Mouse (Mus musculus) ES-Bruce4 (cell line): ENCODE data around the gene Unc80. TPM values are rescaled to one million over a fixed set of nuclear protein-coding genes. Genes with fewer than 3 reads are reported as not detected.

Source experiments
- H3K27ac ChIP-seq: 2 replicates; pipeline ENCODE4 v1.5.1; 2012; ENCODE audit warnings: low read length, inconsistent platforms; ENCODE audit not compliant: insufficient read depth
- H3K27me3 ChIP-seq: 2 replicates; pipeline ENCODE4 v1.6.1; 2012; ENCODE audit warnings: mild to moderate bottlenecking, low read length, inconsistent platforms; ENCODE audit not compliant: control insufficient read depth, poor library complexity, insufficient read depth, severe bottlenecking
- H3K36me3 ChIP-seq: 2 replicates; pipeline ENCODE4 v1.6.1; 2012; ENCODE audit warnings: inconsistent platforms, mild to moderate bottlenecking, low read length, moderate library complexity; ENCODE audit not compliant: control insufficient read depth, poor library complexity, insufficient read depth, severe bottlenecking
- H3K4me1 ChIP-seq: one replicate; pipeline ENCODE4 v1.8.1; 2011; ENCODE audit warnings: low read length; ENCODE audit not compliant: control insufficient read depth, insufficient read depth
- H3K4me3 ChIP-seq: 2 replicates; pipeline ENCODE4 v1.5.1; 2011; ENCODE audit warnings: low read depth, mild to moderate bottlenecking, low read length
- H3K9ac ChIP-seq: 2 replicates; pipeline ENCODE4 v1.6.1; 2012; ENCODE audit warnings: low read depth, mild to moderate bottlenecking, inconsistent platforms; ENCODE audit not compliant: poor library complexity, severe bottlenecking
- H3K9me3 ChIP-seq: replicated peaks from 2 replicates; pipeline ENCODE4 v1.6.1; 2012; ENCODE audit warnings: mild to moderate bottlenecking, low read length, inconsistent platforms; ENCODE audit not compliant: control insufficient read depth, poor library complexity, insufficient read depth, severe bottlenecking
- CTCF ChIP-seq: IDR thresholded peaks from one replicate; pipeline ENCODE4 v1.8.1; 2011; ENCODE audit warnings: low read depth, low read length
- EP300 ChIP-seq: IDR thresholded peaks from 2 replicates; pipeline ENCODE4 v1.6.1; 2011; ENCODE audit warnings: low read depth, low read length; ENCODE audit not compliant: insufficient read depth
- POLR2A ChIP-seq: IDR thresholded peaks from one replicate; pipeline ENCODE4 v1.8.1; 2011; ENCODE audit warnings: low read length; ENCODE audit not compliant: insufficient read depth
- polyA plus RNA-seq: library from polyadenylated mRNA; stranded (reverse); fragments of >200 nt; gene quantifications from 2 replicates; pipeline ENCODE4 v1.2.4, GENCODE M21; 2011; ENCODE audit warnings: low read depth; ENCODE audit not compliant: missing spikeins, insufficient read depth, insufficient read length

The Unc80 gene
- polyA plus RNA-seq, 1 experiment, result 0.27 TPM

DNA sequence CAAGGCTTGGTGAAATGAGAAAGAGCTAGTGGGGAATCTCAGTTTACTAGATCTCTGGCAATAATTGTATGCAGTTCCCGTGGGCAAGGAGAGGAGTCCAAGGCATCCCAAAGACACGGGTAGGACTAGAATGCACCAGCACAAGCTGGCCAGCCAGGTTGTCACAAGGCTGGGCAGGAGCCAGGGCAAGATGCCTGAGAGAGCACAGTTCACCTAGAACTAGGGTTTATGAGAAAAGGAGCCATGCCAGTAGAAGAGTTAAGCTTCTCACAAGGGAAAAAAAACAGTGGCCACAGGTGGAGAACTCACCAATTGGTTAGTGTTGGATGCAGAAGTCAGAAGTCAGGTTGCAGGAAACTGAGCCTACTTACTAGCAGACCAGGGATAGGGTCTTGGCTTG, 18.7 kb upstream of the Unc80 start:
- no peak overlapping the region for H3K9ac ChIP-seq
- no peaks in the 10 kb centered on the region for H3K9me3 ChIP-seq
- H3K4me3 ChIP-seq, result no peak overlapping the region
- no peak overlapping the region for H3K27ac ChIP-seq
- H3K27me3 ChIP-seq, result no peaks in the 10 kb centered on the region
- H3K4me1 ChIP-seq, result no peaks in the 10 kb centered on the region
- TF ChIP-seq CTCF (no peak), EP300 (no peak), POLR2A (no peak)
- H3K36me3 ChIP-seq, result no peaks in the 10 kb centered on the region

GRCm38 (mm10) chr1:66456580-66456979, 11.6 kb upstream of the Unc80 start:
- Histone ChIP-seq H3K27me3 (no peaks in the 10 kb centered on the region), H3K4me1 (no peaks in the 10 kb centered on the region), H3K9me3 (no peaks in the 10 kb centered on the region), H3K9ac (no peak overlapping the region), H3K36me3 (no peaks in the 10 kb centered on the region), H3K4me3 (no peak overlapping the region), H3K27ac (no peak overlapping the region)
- TF ChIP-seq EP300 (no peak), POLR2A (no peak), CTCF (no peak)

DNA sequence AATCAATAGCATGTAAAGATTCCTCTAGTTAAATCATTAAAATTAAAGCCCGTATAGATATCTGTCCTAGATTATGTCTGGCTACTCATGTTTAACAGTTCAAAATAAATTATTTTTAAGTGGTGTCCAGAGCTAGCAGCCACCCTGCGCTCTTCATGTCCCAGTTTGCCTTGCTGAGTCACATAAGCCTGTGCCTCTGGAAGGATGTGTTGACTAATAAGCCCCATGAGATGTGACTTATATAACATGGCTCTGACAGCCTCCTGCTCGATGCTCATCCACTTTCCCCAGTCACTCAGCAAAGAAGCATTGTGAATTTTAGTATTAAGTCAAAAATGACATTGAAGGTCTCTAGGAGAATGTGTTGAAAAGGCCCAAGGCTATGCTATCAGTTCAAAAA, 10.4 kb upstream of the Unc80 start:
- Histone ChIP-seq H3K27me3 (no peaks in the 10 kb centered on the region), H3K27ac (no peak overlapping the region), H3K9ac (no peak overlapping the region), H3K4me3 (no peak overlapping the region), H3K4me1 (no peaks in the 10 kb centered on the region), H3K9me3 (no peaks in the 10 kb centered on the region), H3K36me3 (no peaks in the 10 kb centered on the region)
- no peak for TF ChIP-seq EP300
- no peak for TF ChIP-seq POLR2A
- no peak for TF ChIP-seq CTCF

GRCm38 (mm10) chr1:66459394-66459793, 8.8 kb upstream of the Unc80 start:
- Histone ChIP-seq H3K9me3 (no peaks in the 10 kb centered on the region), H3K27ac (no peak overlapping the region), H3K27me3 (no peaks in the 10 kb centered on the region), H3K4me3 (no peak overlapping the region), H3K36me3 (no peaks in the 10 kb centered on the region), H3K4me1 (no peaks in the 10 kb centered on the region), H3K9ac (no peak overlapping the region)
- TF ChIP-seq EP300, result no peak
- TF ChIP-seq CTCF, result no peak
- no peak for TF ChIP-seq POLR2A

- H3K9me3 ChIP-seq, result no peaks in the 10 kb centered on the region
- H3K9ac ChIP-seq, result no peak overlapping the region
- H3K27ac ChIP-seq, result no peak overlapping the region
- no peaks in the 10 kb centered on the region for H3K36me3 ChIP-seq
- no peaks in the 10 kb centered on the region for H3K27me3 ChIP-seq
- TF ChIP-seq POLR2A (no peak), EP300 (no peak), CTCF (no peak)
- no peaks in the 10 kb centered on the region for H3K4me1 ChIP-seq
- H3K4me3 ChIP-seq, result no peak overlapping the region
Measured at GRCm38 (mm10) chr1:66460850-66461249, 7.3 kb upstream of the Unc80 start.

DNA sequence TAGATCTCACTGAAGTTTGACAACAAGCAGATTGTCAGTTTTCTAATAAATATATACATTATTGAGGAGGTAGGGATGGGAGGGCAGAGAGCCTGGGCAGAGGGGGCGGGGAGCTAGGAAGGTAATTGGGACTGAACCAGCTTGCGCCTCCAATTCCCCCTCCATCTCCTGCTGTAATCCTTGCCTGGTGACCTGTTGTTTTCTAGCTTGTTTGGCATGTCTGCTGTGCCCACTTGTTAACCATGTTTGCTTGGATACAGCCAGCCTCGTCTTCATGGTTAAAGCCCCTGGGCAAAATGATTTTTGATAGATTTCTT, 495 bp downstream of the Unc80 start:
- Histone ChIP-seq H3K27me3 (0 out of 2 replicates have a peak, but pooled peaks cover 4% of the 10 kb centered on the region), H3K4me1 (no peaks in the 10 kb centered on the region), H3K9ac (no peak overlapping the region), H3K4me3 (peak overlapping the region; percentile 63), H3K9me3 (no peaks in the 10 kb centered on the region), H3K36me3 (no peaks in the 10 kb centered on the region), H3K27ac (no peak overlapping the region)
- TF ChIP-seq EP300, result no peak
- TF ChIP-seq CTCF, result no peak
- TF ChIP-seq POLR2A, result no peak

- H3K27ac ChIP-seq, result no peak overlapping the region
- no peaks in the 10 kb centered on the region for H3K9me3 ChIP-seq
- H3K27me3 ChIP-seq, result no peaks in the 10 kb centered on the region
- H3K4me1 ChIP-seq, result no peaks in the 10 kb centered on the region
- TF ChIP-seq POLR2A (no peak), CTCF (no peak), EP300 (no peak)
- no peak overlapping the region for H3K4me3 ChIP-seq
- no peaks in the 10 kb centered on the region for H3K36me3 ChIP-seq
- no peak overlapping the region for H3K9ac ChIP-seq
Measured at GRCm38 (mm10) chr1:66482751-66483150, 14.6 kb downstream of the Unc80 start.
